Mouse (Mus musculus) olfactory bulb, adult 2 months (tissue): ENCODE data around the gene Cdc37.

Experiments
- CTCF ChIP-seq: fragments of 200-500 bp; IDR thresholded peaks from 2 replicates; pipeline ENCODE4 v1.5.1; 2012; ENCODE audit warnings: low read depth, mild to moderate bottlenecking, low read length, moderate library complexity; ENCODE audit not compliant: insufficient read depth
- POLR2A ChIP-seq: fragments of 200-500 bp; IDR thresholded peaks from 2 replicates; pipeline ENCODE4 v1.6.1; 2012; ENCODE audit warnings: mild to moderate bottlenecking, low read depth, low read length, moderate library complexity; ENCODE audit not compliant: insufficient read depth

GRCm38 (mm10) chr9:21121483-21121882, 28.3 kb downstream of the Cdc37 start:
- no peak for TF ChIP-seq CTCF
- no peak for TF ChIP-seq POLR2A
